Mouse (Mus musculus) stomach, postnatal 0 days (tissue): Measurements from ENCODE around the gene Itpripl1. TPM values are rescaled to one million over a fixed set of nuclear protein-coding genes. Genes with fewer than 3 reads are reported as not detected.

Experiments used
- ATAC-seq: fragments of 200-750 bp; cut with Nextera tagmentation; 2 replicates; pipeline ENCODE4 v1.8.0; 2017; ENCODE audit not compliant: low FRiP score, low TSS enrichment
- DNase-seq: peaks from one replicate; pipeline ENCODE4 v3.0.0-alpha.2; 2016; ENCODE audit warnings: low spot score
- H3K27ac ChIP-seq: fragments of 300-500 bp; sonication (generic); replicated peaks from 2 replicates; pipeline ENCODE4 v1.5.1; 2014; ENCODE audit warnings: mild to moderate bottlenecking, control low read depth
- H3K27me3 ChIP-seq: fragments of 300-500 bp; sonication (generic); 2 replicates; pipeline ENCODE4 v1.6.1; 2014; ENCODE audit warnings: low read length; ENCODE audit not compliant: control insufficient read depth, insufficient read depth
- H3K36me3 ChIP-seq: fragments of 300-500 bp; sonication (generic); 2 replicates; pipeline ENCODE4 v1.6.1; 2014; ENCODE audit warnings: low read length, mixed read lengths; ENCODE audit not compliant: control insufficient read depth, insufficient read depth
- H3K4me1 ChIP-seq: fragments of 300-500 bp; sonication (generic); replicated peaks from 2 replicates; pipeline ENCODE4 v1.6.1; 2014; ENCODE audit warnings: antibody characterized with exemption; ENCODE audit not compliant: control insufficient read depth, insufficient read depth
- H3K4me2 ChIP-seq: fragments of 300-500 bp; sonication (generic); replicated peaks from 2 replicates; pipeline ENCODE4 v1.6.1; 2014; ENCODE audit warnings: low read depth, mild to moderate bottlenecking, control low read depth, moderate library complexity
- H3K4me3 ChIP-seq: fragments of 300-500 bp; sonication (generic); 2 replicates; pipeline ENCODE4 v1.5.1; 2014; ENCODE audit warnings: low read depth, low read length, control low read depth
- H3K9ac ChIP-seq: fragments of 300-500 bp; sonication (generic); 2 replicates; pipeline ENCODE4 v1.6.1; 2014; ENCODE audit warnings: mild to moderate bottlenecking, low read length, control low read depth, mixed read lengths
- H3K9me3 ChIP-seq: fragments of 300-500 bp; sonication (generic); 2 replicates; pipeline ENCODE4 v1.6.1; 2016; ENCODE audit warnings: low read length; ENCODE audit not compliant: control insufficient read depth
- CTCF ChIP-seq: IDR thresholded peaks from 2 replicates; pipeline ENCODE4 v1.5.1; 2016; ENCODE audit warnings: antibody characterized with exemption, low read depth, mild to moderate bottlenecking, moderate library complexity
- EP300 ChIP-seq: optimal IDR thresholded peaks from 2 replicates; pipeline ENCODE3; 2016; ENCODE audit warnings: antibody characterized with exemption
- WGBS: fragments of 180-500 bp; shearing (Covaris S2); extraction: QIAGEN DNeasy Blood & Tissue Kit; methylation state at CpG from one replicate; pipeline ENCODE4 v1.1.7; 2014; 5-methylcytosine and 5-hydroxymethylcytosine counted together
- polyA plus RNA-seq: library from polyadenylated mRNA; unstranded; fragments of >200 nt; fragmentation: Nextera tagmentation; extraction: Ambion mirVana; gene quantifications from 2 replicates; pipeline ENCODE4 v1.2.1, GENCODE M21; 2015

The Itpripl1 gene
- polyA plus RNA-seq, 1 experiment from 2014 or later: 18.3 TPM

GRCm38 (mm10) chr2:127145699-127146098, 2.5 kb upstream of the Itpripl1 start:
- TF ChIP-seq CTCF (no peak), EP300 (no peak)
- Histone ChIP-seq H3K27me3 (no peaks in the 10 kb centered on the region), H3K9me3 (no peaks in the 10 kb centered on the region), H3K36me3 (0 out of 2 replicates have a peak, but pooled peaks cover 7% of the 10 kb centered on the region), H3K4me3 (no peak overlapping the region), H3K27ac (no peak overlapping the region), H3K9ac (no peak overlapping the region), H3K4me1 (peaks cover 2% of the 10 kb centered on the region; the same call in 1 of the 2 replicates), H3K4me2 (no peak overlapping the region)
- ATAC-seq (no peak), DNase-seq (no peak)
- WGBS: 79% methylated on average over 3 of the region's 3 CpGs

GRCm38 (mm10) chr2:127142577-127143157, 575 bp downstream of the Itpripl1 start:
- 13% methylated on average over 6 of the region's 6 CpGs for WGBS
- Histone ChIP-seq H3K27me3 (no peaks in the 10 kb centered on the region), H3K4me1 (peaks cover 2% of the 10 kb centered on the region; the same call in 1 of the 2 replicates), H3K36me3 (peaks cover 8% of the 10 kb centered on the region; the same call in 1 of the 2 replicates), H3K9me3 (no peaks in the 10 kb centered on the region), H3K9ac (peak overlapping the region; percentile 69), H3K27ac (no peak overlapping the region), H3K4me3 (peak overlapping the region; percentile 61), H3K4me2 (peak overlapping the region; percentile 91)
- DNase-seq (no peak), ATAC-seq (no peak)
- TF ChIP-seq CTCF (no peak), EP300 (no peak)

- peak overlapping the region; percentile 61; the same call in 1 of the 2 replicates for H3K4me3 ChIP-seq
- no peak for DNase-seq
- peaks cover 2% of the 10 kb centered on the region; the same call in 1 of the 2 replicates for H3K4me1 ChIP-seq
- no peak for TF ChIP-seq EP300
- TF ChIP-seq CTCF: 0 out of 2 replicates have a peak, but pooled peaks have one; percentile 10
- H3K9me3 ChIP-seq: no peaks in the 10 kb centered on the region
- H3K27me3 ChIP-seq: no peaks in the 10 kb centered on the region
- 80% methylated on average over 10 of the region's 10 CpGs for WGBS
- peaks cover 8% of the 10 kb centered on the region; the same call in 1 of the 2 replicates for H3K36me3 ChIP-seq
- no peak overlapping the region for H3K27ac ChIP-seq
- no peak for ATAC-seq
- H3K9ac ChIP-seq: 0 out of 2 replicates have a peak overlapping the region, but pooled peaks have one; percentile 69
- peak overlapping the region; percentile 91 for H3K4me2 ChIP-seq
These were observed 1.2 kb downstream of the Itpripl1 start for GRCm38 (mm10) chr2:127142031-127142430.

GRCm38 (mm10) chr2:127140011-127140410, 3.2 kb downstream of the Itpripl1 start:
- DNase-seq: no peak
- Histone ChIP-seq H3K27me3 (no peaks in the 10 kb centered on the region), H3K4me1 (peaks cover 5% of the 10 kb centered on the region; the same call in 1 of the 2 replicates), H3K9me3 (no peaks in the 10 kb centered on the region), H3K4me2 (no peak overlapping the region), H3K9ac (no peak overlapping the region), H3K36me3 (peaks cover 8% of the 10 kb centered on the region; the same call in 1 of the 2 replicates), H3K27ac (no peak overlapping the region), H3K4me3 (no peak overlapping the region)
- WGBS: 89% methylated on average over 7 of the region's 7 CpGs
- ATAC-seq: no peak
- no peak for TF ChIP-seq CTCF
- TF ChIP-seq EP300: no peak

GRCm38 (mm10) chr2:127139605-127140004, 3.6 kb downstream of the Itpripl1 start:
- Histone ChIP-seq H3K9me3 (no peaks in the 10 kb centered on the region), H3K4me3 (no peak overlapping the region), H3K36me3 (peaks cover 8% of the 10 kb centered on the region; the same call in 1 of the 2 replicates), H3K4me1 (peaks cover 5% of the 10 kb centered on the region; the same call in 1 of the 2 replicates), H3K9ac (no peak overlapping the region), H3K27me3 (no peaks in the 10 kb centered on the region), H3K4me2 (no peak overlapping the region), H3K27ac (no peak overlapping the region)
- ATAC-seq: no peak
- no peak for DNase-seq
- TF ChIP-seq EP300: no peak
- peak; percentile 48 for TF ChIP-seq CTCF
- WGBS: 97% methylated on average over 1 of the region's 1 CpGs

- ATAC-seq (no peak), DNase-seq (no peak)
- Histone ChIP-seq H3K4me2 (no peak overlapping the region), H3K9me3 (no peaks in the 10 kb centered on the region), H3K4me3 (no peak overlapping the region), H3K36me3 (peaks cover 8% of the 10 kb centered on the region; the same call in 1 of the 2 replicates), H3K4me1 (peaks cover 5% of the 10 kb centered on the region; the same call in 1 of the 2 replicates), H3K27me3 (no peaks in the 10 kb centered on the region), H3K27ac (peak overlapping the region; percentile 0; the same call in 1 of the 2 replicates), H3K9ac (no peak overlapping the region)
- no peak for TF ChIP-seq CTCF
- TF ChIP-seq EP300: no peak
- WGBS: 69% methylated on average over 8 of the region's 8 CpGs
These were observed 4.1 kb downstream of the Itpripl1 start for GRCm38 (mm10) chr2:127139094-127139493.
